Mouse (Mus musculus) right cerebral cortex, adult 18-20 months (tissue): ENCODE results near the gene Chic2.
A peak's percentile ranks its signal among the peaks of the same experiment; 100 is the strongest.

ENCODE experiments used
- DNase-seq: peaks from one replicate; pipeline ENCODE4 v3.0.0; 2022; ENCODE audit warnings: mixed read lengths

Gene Chic2

DNA sequence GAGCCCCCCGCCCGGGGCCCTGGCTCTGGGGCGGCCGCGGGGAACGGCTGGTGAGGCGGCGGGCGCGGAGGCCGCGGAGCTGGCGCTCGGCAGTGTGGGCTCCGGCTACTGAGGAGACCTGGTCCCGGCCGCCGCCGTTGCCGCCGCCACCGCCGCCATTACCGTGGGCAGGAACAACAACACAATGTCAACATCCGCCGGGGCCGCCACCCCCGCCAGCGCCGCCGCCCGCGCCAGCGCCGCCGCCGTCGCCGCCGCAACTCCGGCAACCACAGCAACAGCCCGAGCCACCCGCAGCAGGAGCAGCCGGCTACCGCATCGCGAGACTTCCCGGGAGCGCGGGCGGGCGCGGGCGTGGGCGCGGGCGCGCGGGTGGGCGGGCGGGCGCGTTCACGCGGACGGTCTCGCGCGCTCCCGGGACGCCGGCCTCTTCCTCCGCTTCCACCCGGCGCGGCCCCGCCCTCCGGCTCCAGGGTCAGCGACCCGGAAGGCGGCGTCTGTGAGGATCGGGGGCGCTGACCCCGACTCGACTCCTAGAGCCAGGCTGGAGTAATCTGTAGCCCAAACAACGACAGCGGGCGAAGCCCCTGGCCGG is at the start of gene Chic2:
TSS of gene Chic2 (minus strand) at position 465 of the 595 bp plus-strand sequence.
- peak; percentile 82 for DNase-seq

DNA sequence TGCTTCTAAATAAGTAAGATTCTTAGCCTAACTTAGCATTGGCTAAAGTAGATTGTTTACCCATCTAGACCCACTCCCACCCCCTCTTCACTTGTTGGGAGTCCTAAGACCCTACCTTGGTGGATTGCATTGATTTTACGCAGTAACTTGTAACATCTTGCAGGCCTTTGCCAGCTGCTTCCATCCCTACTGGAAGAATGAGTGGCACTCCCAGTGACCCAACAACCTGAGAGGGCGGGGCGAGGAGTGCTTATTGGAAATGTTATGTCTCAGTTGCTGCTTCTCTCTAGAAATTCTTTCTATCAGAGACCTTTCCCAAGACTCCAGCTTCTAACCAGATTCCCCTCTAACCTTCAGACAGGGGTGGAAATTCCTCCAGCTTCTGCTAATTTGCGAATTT is 41.3 kb upstream of the Chic2 start:
- DNase-seq = no peak

GRCm38 (mm10) chr5:75085521-75085875 is 40.9 kb upstream of the Chic2 start:
- no peak for DNase-seq

GRCm38 (mm10) chr5:75084871-75085520 is 40.4 kb upstream of the Chic2 start:
- DNase-seq = no peak

- DNase-seq = no peak
Observed at GRCm38 (mm10) chr5:75084393-75084870, 39.9 kb upstream of the Chic2 start.

- no peak for DNase-seq
Observed at GRCm38 (mm10) chr5:75083591-75084392, 39.2 kb upstream of the Chic2 start.

GRCm38 (mm10) chr5:75083061-75083460 is 38.5 kb upstream of the Chic2 start:
- no peak for DNase-seq

GRCm38 (mm10) chr5:75082439-75082838 is 37.9 kb upstream of the Chic2 start:
- DNase-seq = no peak

DNA sequence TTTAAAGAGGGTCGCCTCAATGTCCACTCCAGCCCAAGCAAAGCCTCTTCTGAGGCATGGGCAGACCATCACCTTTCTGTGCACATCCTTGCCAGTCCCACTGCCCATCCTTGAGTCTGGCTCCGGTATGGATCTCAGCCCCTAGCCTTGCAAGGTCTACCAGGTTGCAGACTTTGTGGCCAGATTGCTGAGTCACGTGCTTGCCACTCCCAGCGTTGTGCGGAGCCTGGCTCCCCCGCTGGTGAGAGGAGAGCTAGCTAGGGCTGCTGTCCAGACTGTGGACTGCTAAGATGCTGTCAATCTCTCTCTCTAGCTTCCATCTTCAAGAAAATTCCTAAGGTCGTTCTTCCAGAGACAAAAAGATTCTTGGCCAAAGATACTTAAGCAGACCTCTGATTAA is 35.0 kb upstream of the Chic2 start:
- DNase-seq = no peak

- no peak for DNase-seq
Observed at GRCm38 (mm10) chr5:75077051-75077380, 32.4 kb upstream of the Chic2 start.

GRCm38 (mm10) chr5:75076326-75077050 is 31.9 kb upstream of the Chic2 start:
- no peak for DNase-seq

DNA sequence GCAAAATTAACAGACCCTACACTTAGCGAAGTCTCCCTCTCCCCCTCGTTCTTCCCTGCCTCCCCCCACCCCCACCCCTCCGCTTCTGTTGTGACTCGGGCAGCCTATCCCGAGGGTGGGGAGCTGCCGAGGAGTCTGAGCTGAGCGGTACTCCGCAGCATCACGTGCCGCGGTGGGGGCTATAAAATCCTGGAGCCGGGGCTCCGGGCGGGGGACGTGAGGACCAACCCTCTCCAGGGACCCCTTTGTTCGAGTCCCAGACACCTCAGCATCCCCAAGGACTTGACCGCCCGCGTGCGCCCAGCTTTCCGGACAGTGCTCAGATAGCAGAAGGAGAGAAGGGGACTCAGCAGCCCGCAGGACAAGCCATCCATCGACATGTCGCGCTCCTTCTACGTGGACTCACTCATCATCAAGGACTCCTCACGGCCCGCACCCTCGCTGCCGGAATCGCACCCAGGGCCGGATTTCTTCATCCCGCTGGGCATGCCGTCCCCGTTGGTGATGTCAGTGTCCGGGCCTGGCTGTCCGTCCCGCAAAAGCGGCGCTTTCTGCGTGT is 30.9 kb upstream of the Chic2 start, which contains the start of gene Gsx2:
TSS of gene Gsx2 (plus strand) at position 219 of the 559 bp plus-strand sequence.
- DNase-seq = no peak

GRCm38 (mm10) chr5:75074537-75075382 is 30.2 kb upstream of the Chic2 start:
- no peak for DNase-seq

DNA sequence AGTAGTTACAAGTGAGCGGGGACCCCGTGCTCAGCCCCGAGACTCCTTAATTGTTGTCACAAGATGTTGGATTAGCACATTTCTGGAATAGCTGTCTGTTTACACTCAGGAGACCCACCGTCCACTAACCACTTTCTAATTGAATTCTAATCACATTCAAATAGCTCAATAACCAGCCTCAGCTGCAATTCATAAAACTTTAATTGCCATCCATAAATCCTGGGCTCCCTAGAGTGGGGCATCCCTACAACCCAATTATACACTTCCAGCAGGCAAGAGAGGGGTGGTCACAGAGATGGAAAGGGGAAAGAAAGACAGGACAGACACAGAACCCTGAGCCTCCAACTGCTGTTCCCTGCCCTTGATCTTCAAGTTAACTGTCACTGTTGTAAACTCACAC is 29.6 kb upstream of the Chic2 start:
- no peak for DNase-seq

DNA sequence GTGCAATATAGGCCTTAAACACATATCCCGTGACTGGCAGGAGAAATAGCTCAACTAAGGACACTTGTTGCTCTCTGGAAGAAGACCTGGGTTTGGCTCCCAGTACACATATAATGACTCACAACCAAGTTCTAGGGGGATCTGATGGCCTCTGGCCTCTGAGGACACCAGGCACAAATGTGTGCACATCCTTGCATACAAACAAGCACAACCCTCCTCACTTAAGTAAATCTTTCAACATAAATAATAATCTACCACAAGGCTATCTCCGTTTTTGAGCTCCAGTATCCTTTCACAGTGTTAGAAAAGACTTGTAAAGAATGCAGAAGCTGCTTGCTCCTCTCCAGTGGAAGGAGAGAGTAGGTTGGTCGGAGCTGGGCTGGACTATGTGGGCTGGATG is 29.1 kb upstream of the Chic2 start:
- DNase-seq = no peak

GRCm38 (mm10) chr5:75073167-75073566 is 28.6 kb upstream of the Chic2 start:
- DNase-seq = no peak

- no peak for DNase-seq
Observed at GRCm38 (mm10) chr5:75072532-75072931, 28.0 kb upstream of the Chic2 start.

DNA sequence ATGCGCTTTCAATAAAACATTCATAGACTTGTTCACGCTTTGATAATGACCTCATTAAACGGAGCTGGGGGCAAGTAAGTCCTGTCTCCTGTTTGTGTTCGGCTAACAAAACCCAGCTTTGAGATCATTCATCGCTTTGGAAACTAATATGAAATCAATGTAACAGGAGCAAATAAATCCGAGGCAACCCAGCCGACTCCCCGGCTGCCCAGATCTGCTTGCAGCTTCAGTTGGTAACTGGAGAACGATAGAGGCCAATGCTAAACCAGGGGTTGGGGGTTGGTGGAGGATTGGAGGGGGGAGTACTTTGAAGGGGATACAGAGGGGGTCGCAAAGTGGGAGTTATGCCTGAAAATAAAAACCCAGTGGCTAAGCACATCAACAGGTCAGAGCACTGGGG is 27.4 kb upstream of the Chic2 start:
- DNase-seq = no peak

DNA sequence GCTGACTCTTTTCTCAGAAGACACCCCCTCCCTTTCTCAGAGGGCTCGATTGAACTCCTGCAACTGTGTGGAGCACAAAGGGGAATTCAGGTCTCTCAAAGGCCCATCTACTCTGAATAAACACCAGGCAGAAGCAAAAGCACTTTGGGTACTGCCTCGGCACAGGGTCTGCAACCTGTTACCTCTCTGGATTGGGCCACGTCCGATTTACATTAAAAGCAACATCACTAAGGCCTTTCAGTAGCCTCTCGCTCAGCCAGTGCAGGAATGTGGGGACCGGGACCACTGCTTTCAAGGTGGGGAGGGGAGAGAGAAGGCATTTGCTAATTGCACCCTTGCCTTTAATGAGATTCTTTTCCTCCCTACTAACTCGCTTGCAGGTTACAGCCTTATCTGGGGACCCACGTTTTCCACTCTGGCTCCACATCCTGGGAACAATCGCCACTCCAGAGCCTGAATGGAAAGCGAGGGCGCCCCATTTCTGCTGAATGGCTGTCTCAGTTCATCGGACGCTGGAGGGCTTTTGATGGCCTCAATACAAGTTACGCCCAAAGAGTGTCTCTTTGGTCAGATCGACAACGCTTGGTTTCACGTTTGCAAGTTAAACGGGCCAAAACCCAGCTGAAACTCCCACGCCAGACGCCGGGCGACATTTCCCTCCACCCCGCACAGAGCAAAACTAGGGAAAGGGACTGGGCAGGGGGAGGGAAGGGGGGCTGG is 26.2 kb upstream of the Chic2 start:
- DNase-seq = no peak

- DNase-seq = no peak
Observed at GRCm38 (mm10) chr5:75070132-75070531, 25.6 kb upstream of the Chic2 start.

GRCm38 (mm10) chr5:75067125-75067756 is 22.7 kb upstream of the Chic2 start:
- DNase-seq = peak; percentile 46
